8 mouse cellular contexts compared by ENCODE assay signal in the genomic region with DNA sequence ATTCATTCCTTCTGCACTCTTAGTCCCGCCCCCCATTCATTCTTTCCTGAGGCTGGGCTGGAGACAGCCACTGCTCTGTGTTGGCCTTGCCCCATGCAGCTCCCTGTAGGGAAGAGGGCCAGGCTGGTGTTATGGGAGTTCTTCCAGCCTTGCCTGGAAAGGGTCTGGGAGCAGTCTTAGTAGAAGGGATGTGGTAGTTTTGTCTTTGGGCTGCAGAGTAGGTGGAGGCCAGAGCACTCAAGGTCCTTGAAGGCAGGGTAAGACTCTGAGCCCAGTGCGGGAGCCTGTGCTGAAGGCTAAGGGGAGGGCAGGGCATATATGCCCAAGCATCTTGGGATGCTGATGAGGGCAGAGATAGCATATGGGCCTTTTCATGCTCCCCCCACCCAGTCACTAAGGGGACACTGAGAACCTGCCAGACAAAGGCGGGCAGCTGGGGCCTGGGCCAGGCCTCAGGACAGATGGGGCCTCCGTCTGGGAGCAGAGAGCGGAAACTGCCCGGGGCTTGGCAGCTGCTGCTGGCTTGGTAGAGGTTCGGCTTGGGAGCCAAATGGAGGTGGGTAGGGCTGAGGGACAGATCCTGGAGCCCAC. TPM values are rescaled to one million over a fixed set of nuclear protein-coding genes. Genes with fewer than 3 reads are reported as not detected.
A peak's percentile ranks its signal among the peaks of the same experiment; 100 is the strongest.
DNase-seq lines count a peak whose midpoint lies in the region; ATAC-seq and TF ChIP-seq lines count a peak whose summit lies in the region.

No protein-coding gene starts in this region.

- peaks cover 10% of the 10 kb centered on the region for H3K4me1 ChIP-seq in forebrain, embryonic 11.5 days (replicated peaks; ENCODE audit: control insufficient read depth, insufficient read depth, low read length)
- H3K4me1 ChIP-seq in hindbrain, embryonic 15.5 days (replicated peaks), result peaks cover 80% of the 10 kb centered on the region
- peaks cover 34% of the 10 kb centered on the region for H3K4me1 ChIP-seq in midbrain, embryonic 14.5 days (ENCODE audit: control insufficient read depth, insufficient read depth, low read length)
- 0 out of 2 replicates have a peak, but pooled peaks cover 3% of the 10 kb centered on the region for H3K4me1 ChIP-seq in liver, postnatal 0 days (ENCODE audit: insufficient read depth)

- DNase-seq in 3134 (ENCODE audit: extremely low read depth, insufficient read length, low spot score), result peak; percentile 70
- peak; percentile 71 for DNase-seq in adrenal gland, postnatal 14 days
- no peak for DNase-seq in forebrain, embryonic 11.5 days (ENCODE audit: low spot score)
- DNase-seq in midbrain, embryonic 14.5 days, result peak; percentile 76
- DNase-seq in urinary bladder, adult 18-20 months (ENCODE audit: low spot score in 2 of 2), result no peak
- no peak for DNase-seq in spleen, postnatal 36 days (ENCODE audit: low spot score in 2 of 2)
- no peak for DNase-seq in liver, postnatal 0 days

- H3K36me3 ChIP-seq in forebrain, embryonic 11.5 days (ENCODE audit: control insufficient read depth, insufficient read depth, low read length), result no peaks in the 10 kb centered on the region
- H3K36me3 ChIP-seq in hindbrain, embryonic 15.5 days, result no peaks in the 10 kb centered on the region
- no peaks in the 10 kb centered on the region for H3K36me3 ChIP-seq in midbrain, embryonic 14.5 days (ENCODE audit: control insufficient read depth, insufficient read depth, low read length)
- H3K36me3 ChIP-seq in liver, postnatal 0 days (replicated peaks; ENCODE audit: insufficient read depth, low read length), result no peaks in the 10 kb centered on the region

- TF ChIP-seq CTCF in liver, postnatal 0 days (IDR thresholded peaks at IDR 0.05; ENCODE audit: low read depth), result no peak

- H3K9ac ChIP-seq in forebrain, embryonic 11.5 days (ENCODE audit: low read length), result peak overlapping the region; percentile 12; the same call in 1 of the 2 replicates
- H3K9ac ChIP-seq in hindbrain, embryonic 15.5 days, result no peak overlapping the region
- no peak overlapping the region for H3K9ac ChIP-seq in midbrain, embryonic 14.5 days (replicated peaks; ENCODE audit: low read length)
- H3K9ac ChIP-seq in liver, postnatal 0 days (replicated peaks), result no peak overlapping the region

- no peaks in the 10 kb centered on the region for H3K9me3 ChIP-seq in forebrain, embryonic 11.5 days (ENCODE audit: control insufficient read depth, low read length)
- no peaks in the 10 kb centered on the region for H3K9me3 ChIP-seq in hindbrain, embryonic 15.5 days
- H3K9me3 ChIP-seq in midbrain, embryonic 14.5 days (ENCODE audit: control insufficient read depth, low read length), result no peaks in the 10 kb centered on the region
- H3K9me3 ChIP-seq in liver, postnatal 0 days (ENCODE audit: low read length), result no peaks in the 10 kb centered on the region

- peak overlapping the region; percentile 68 for H3K27ac ChIP-seq in forebrain, embryonic 11.5 days (ENCODE audit: low read depth, low read length)
- peak overlapping the region; percentile 85 for H3K27ac ChIP-seq in hindbrain, embryonic 15.5 days (replicated peaks)
- peak overlapping the region; percentile 69 for H3K27ac ChIP-seq in midbrain, embryonic 14.5 days (replicated peaks; ENCODE audit: low read depth, low read length)
- H3K27ac ChIP-seq in liver, postnatal 0 days (ENCODE audit: low read depth), result no peak overlapping the region

- H3K4me3 ChIP-seq in forebrain, embryonic 11.5 days (ENCODE audit: low read depth, low read length), result no peak overlapping the region
- no peak overlapping the region for H3K4me3 ChIP-seq in hindbrain, embryonic 15.5 days
- no peak overlapping the region for H3K4me3 ChIP-seq in midbrain, embryonic 14.5 days (replicated peaks; ENCODE audit: low read depth, low read length)
- no peak overlapping the region for H3K4me3 ChIP-seq in liver, postnatal 0 days (ENCODE audit: low read depth, low read length)

- ATAC-seq in forebrain, embryonic 11.5 days (replicated peaks; ENCODE audit: low FRiP score), result peak; percentile 62
- peak; percentile 76 for ATAC-seq in hindbrain, embryonic 15.5 days (ENCODE audit: low FRiP score, low read depth)
- ATAC-seq in midbrain, embryonic 14.5 days (ENCODE audit: low FRiP score, low TSS enrichment), result peak; percentile 70
- ATAC-seq in liver, postnatal 0 days, result no peak

- H3K27me3 ChIP-seq in forebrain, embryonic 11.5 days (ENCODE audit: control insufficient read depth, insufficient read depth, low read length), result no peaks in the 10 kb centered on the region
- H3K27me3 ChIP-seq in hindbrain, embryonic 15.5 days, result no peaks in the 10 kb centered on the region
- H3K27me3 ChIP-seq in midbrain, embryonic 14.5 days (ENCODE audit: control insufficient read depth, insufficient read depth, low read length), result no peaks in the 10 kb centered on the region
- H3K27me3 ChIP-seq in liver, postnatal 0 days (ENCODE audit: insufficient read depth, low read length), result no peaks in the 10 kb centered on the region

- WGBS in forebrain, embryonic 11.5 days, result 78% methylated on average over 7 of the region's 7 CpGs
- WGBS in hindbrain, embryonic 15.5 days, result 19% methylated on average over 7 of the region's 7 CpGs
- 29% methylated on average over 7 of the region's 7 CpGs for WGBS in midbrain, embryonic 14.5 days
- WGBS in liver, postnatal 0 days (ENCODE audit: insufficient replicate concordance), result 81% methylated on average over 7 of the region's 7 CpGs

- H3K4me2 ChIP-seq in forebrain, embryonic 11.5 days (ENCODE audit: low read depth, low read length, severe bottlenecking), result no peak overlapping the region
- H3K4me2 ChIP-seq in hindbrain, embryonic 15.5 days, result peak overlapping the region; percentile 20
- no peak overlapping the region; the same call in 1 of the 2 replicates for H3K4me2 ChIP-seq in midbrain, embryonic 14.5 days (ENCODE audit: low read length)
- H3K4me2 ChIP-seq in liver, postnatal 0 days (ENCODE audit: low read depth, low read length), result no peak overlapping the region

- TF ChIP-seq EP300 in liver, postnatal 0 days (IDR thresholded peaks at IDR 0.05; ENCODE audit: low read depth), result no peak

RNA-seq across cellular contexts. Expression of a gene that starts 12.5 kb away (rescaled TPM):
- total RNA-seq in adrenal gland, postnatal 14 days (2021), result 233 and 245 TPM in 2 replicates
- 19.4 and 19.5 TPM in 2 replicates for polyA plus RNA-seq in forebrain, embryonic 11.5 days (2014; fragmentation: Nextera tagmentation; extraction: Ambion mirVana)
- polyA plus RNA-seq in hindbrain, embryonic 15.5 days (2015; fragmentation: Nextera tagmentation; extraction: Ambion mirVana), result 146 and 182 TPM in 2 replicates
- polyA plus RNA-seq in midbrain, embryonic 14.5 days (2014; fragmentation: Nextera tagmentation; extraction: Ambion mirVana), result 95.3 and 95.7 TPM in 2 replicates
- 8.7 TPM in 2 replicates for polyA plus RNA-seq in liver, postnatal 0 days (2015; fragmentation: Nextera tagmentation; extraction: Ambion mirVana)

Comparison
In these comparisons a context has a peak if more than half of its experiments do, and no peak if none do; other contexts are left out.
1. DNase-seq: peak in 3134 (single experiment), adrenal gland, postnatal 14 days (single experiment) and midbrain, embryonic 14.5 days (single experiment); none in forebrain, embryonic 11.5 days (single experiment), urinary bladder, adult 18-20 months (0 of 2), spleen, postnatal 36 days (0 of 2) and liver, postnatal 0 days (single experiment).